Mouse (Mus musculus) kidney, adult 2 months (tissue): Measurements from ENCODE around the gene Tmem9.

Experiments
- CTCF ChIP-seq: fragments of 200-500 bp; conservative IDR thresholded peaks from 2 replicates; pipeline ENCODE4 v1.5.1; 2011; ENCODE audit warnings: low read depth, mild to moderate bottlenecking, control low read depth, low read length, moderate library complexity, mixed read lengths; ENCODE audit not compliant: insufficient read depth, insufficient read length
- POLR2A ChIP-seq: fragments of 200-500 bp; IDR thresholded peaks from one replicate; pipeline ENCODE4 v1.6.1; 2011; ENCODE audit warnings: low read depth, low read length, control low read depth

DNA sequence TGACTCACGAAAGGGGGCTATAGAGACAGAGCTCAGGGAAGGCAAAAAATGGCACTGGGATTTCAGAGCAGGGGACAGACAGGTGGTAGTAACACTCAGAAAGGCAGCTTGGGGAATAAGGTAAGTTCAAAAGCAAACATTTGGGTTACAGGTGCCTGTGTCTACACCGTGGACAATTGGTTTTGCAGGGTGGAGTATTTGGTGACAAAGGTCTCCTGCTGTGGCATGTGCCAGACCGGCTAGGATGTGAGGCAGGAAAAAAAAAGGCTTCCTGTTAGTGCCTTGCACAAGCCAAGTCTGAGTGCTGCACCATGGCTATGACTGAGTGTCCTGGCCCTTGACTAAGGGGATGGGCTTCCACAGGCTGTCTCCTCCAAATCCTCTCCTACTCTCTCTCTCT lies 50.6 kb downstream of the Tmem9 start:
- no peak for TF ChIP-seq POLR2A
- TF ChIP-seq CTCF = no peak
